Mouse (Mus musculus): Measurements from ENCODE around the gene Gnb1. TPM values are rescaled to one million over a fixed set of nuclear protein-coding genes. Genes with fewer than 3 reads are reported as not detected.
"Not testable (repeated sequence)": the region's sequence is repeated elsewhere in the genome, so short reads cannot be mapped to it uniquely, and the experiment has no call there.

Gnb1 gene
- total RNA-seq (2021) = 1,000 to 10,000 TPM in 1 of 2 experiments, 100 to 1,000 TPM in 1; 991 to 1,025 TPM
- long read RNA-seq, experiment 1, transcript Gnb1-201 (12 exons, 3,131 nt) = major isoform, 302 of 641 reads
- long read RNA-seq, experiment 1, transcript Gnb1-203 (12 exons, 3,143 nt) = minor isoform, 77 of 641 reads
- long read RNA-seq, experiment 1, transcript Gnb1-202 (11 exons, 3,088 nt) = minor isoform, 128 of 641 reads
- long read RNA-seq, experiment 1, transcript Gnb1-206 (4 exons, 812 nt) = minor isoform, 25 of 641 reads
- long read RNA-seq, experiment 1, partial matches to known transcripts = 54 of 641 reads
- long read RNA-seq, experiment 1, other reads (novel, unspliced or antisense) = 53 of 641 reads
- long read RNA-seq, experiment 2, transcript Gnb1-203 (12 exons, 3,143 nt) = minor isoform, 81 of 722 reads
- long read RNA-seq, experiment 2, transcript Gnb1-201 (12 exons, 3,131 nt) = major isoform, 331 of 722 reads
- long read RNA-seq, experiment 2, transcript Gnb1-202 (11 exons, 3,088 nt) = minor isoform, 142 of 722 reads
- long read RNA-seq, experiment 2, transcript Gnb1-206 (4 exons, 812 nt) = minor isoform, 20 of 722 reads
- long read RNA-seq, experiment 2, partial matches to known transcripts = 76 of 722 reads
- long read RNA-seq, experiment 2, other reads (novel, unspliced or antisense) = 72 of 722 reads

- peak; percentile 93 to 96 for DNase-seq (ENCODE audit: low spot score in 2 of 2)
- intact Hi-C loops (cut with DNase I) = no loop called here
These were observed at the start of gene Gnb1 for GRCm38 (mm10) chr4:155490990-155491504. TSS of gene Gnb1 (plus strand) at chr4:155491361.

GRCm38 (mm10) chr4:155442808-155443207, 48.4 kb upstream of the Gnb1 start:
- no peak for DNase-seq (ENCODE audit: low spot score in 2 of 2)
- intact Hi-C loops (cut with DNase I) = no loop called here

GRCm38 (mm10) chr4:155451597-155451996, 39.6 kb upstream of the Gnb1 start:
- intact Hi-C loops (cut with DNase I) = no loop called here
- no peak for DNase-seq (ENCODE audit: low spot score in 2 of 2)

- DNase-seq (ENCODE audit: low spot score in 2 of 2) = no peak
- intact Hi-C loops (cut with DNase I) = no loop called here
These were observed 32.6 kb upstream of the Gnb1 start for GRCm38 (mm10) chr4:155458575-155458974.

- DNase-seq (ENCODE audit: low spot score in 2 of 2) = no peak
- intact Hi-C loops (cut with DNase I) = no loop called here
These were observed 28.1 kb upstream of the Gnb1 start for GRCm38 (mm10) chr4:155463050-155463449.

GRCm38 (mm10) chr4:155463611-155464010, 27.6 kb upstream of the Gnb1 start:
- intact Hi-C loops (cut with DNase I) = no loop called here
- DNase-seq (ENCODE audit: low spot score in 2 of 2) = no peak

GRCm38 (mm10) chr4:155464061-155464460, 27.1 kb upstream of the Gnb1 start:
- DNase-seq (ENCODE audit: low spot score in 2 of 2) = no peak
- intact Hi-C loops (cut with DNase I) = no loop called here

- intact Hi-C loops (cut with DNase I) = no loop called here
These were observed 25.6 kb upstream of the Gnb1 start for GRCm38 (mm10) chr4:155465607-155466006.

GRCm38 (mm10) chr4:155466080-155466479, 25.1 kb upstream of the Gnb1 start:
- intact Hi-C loops (cut with DNase I) = no loop called here
- no peak for DNase-seq (ENCODE audit: low spot score in 2 of 2)

More at GRCm38 (mm10) chr4:155465607-155466006, 25.6 kb upstream of the Gnb1 start:
- DNase-seq (ENCODE audit: low spot score in 2 of 2) = no peak

GRCm38 (mm10) chr4:155467237-155468010, 23.7 kb upstream of the Gnb1 start:
- intact Hi-C loops (cut with DNase I) = no loop called here
- no peak for DNase-seq (ENCODE audit: low spot score in 2 of 2)

- DNase-seq (ENCODE audit: low spot score in 2 of 2) = no peak
- intact Hi-C loops (cut with DNase I) = no loop called here
These were observed 22.2 kb upstream of the Gnb1 start, which contains the start of gene Tmem52 for GRCm38 (mm10) chr4:155468952-155469351. TSS of gene Tmem52 (plus strand) at chr4:155469114.

GRCm38 (mm10) chr4:155469590-155470262, 21.4 kb upstream of the Gnb1 start:
- DNase-seq (ENCODE audit: low spot score in 2 of 2) = peak; percentile 40 to 56
- intact Hi-C loops (cut with DNase I) = no loop called here

- no peak for DNase-seq (ENCODE audit: low spot score in 2 of 2)
- intact Hi-C loops (cut with DNase I) = no loop called here
These were observed 20.8 kb upstream of the Gnb1 start for GRCm38 (mm10) chr4:155470263-155470953.

- DNase-seq (ENCODE audit: low spot score in 2 of 2) = no peak
- intact Hi-C loops (cut with DNase I) = no loop called here
These were observed 20.2 kb upstream of the Gnb1 start for GRCm38 (mm10) chr4:155470997-155471396.

- no peak for DNase-seq (ENCODE audit: low spot score in 2 of 2)
These were observed 19.8 kb upstream of the Gnb1 start for GRCm38 (mm10) chr4:155471406-155471805.

GRCm38 (mm10) chr4:155472716-155473290, 18.4 kb upstream of the Gnb1 start:
- DNase-seq (ENCODE audit: low spot score in 2 of 2) = no peak
- intact Hi-C loops (cut with DNase I) = no loop called here

More at GRCm38 (mm10) chr4:155471406-155471805, 19.8 kb upstream of the Gnb1 start:
- intact Hi-C loops (cut with DNase I) = no loop called here

GRCm38 (mm10) chr4:155473319-155473718, 17.8 kb upstream of the Gnb1 start:
- DNase-seq (ENCODE audit: low spot score in 2 of 2) = no peak
- intact Hi-C loops (cut with DNase I) = no loop called here

GRCm38 (mm10) chr4:155473796-155474195, 17.4 kb upstream of the Gnb1 start:
- intact Hi-C loops (cut with DNase I); DNase-seq (ENCODE audit: low spot score in 2 of 2): not testable (repeated sequence)

Data from left cerebral cortex, postnatal 14 days (tissue).